Mouse (Mus musculus) MEL (cell line): Measurements from ENCODE around the gene Duoxa2. TPM values are rescaled to one million over a fixed set of nuclear protein-coding genes. Genes with fewer than 3 reads are reported as not detected.

Experiments
- DNase-seq: peaks from one replicate; pipeline ENCODE4 v3.0.0; 2011; ENCODE audit warnings: low read depth, low spot score
- H3K27ac ChIP-seq: 2 replicates; pipeline ENCODE4 v1.5.1; 2012; ENCODE audit warnings: low read depth, mild to moderate bottlenecking, control low read depth, low read length, moderate library complexity; ENCODE audit not compliant: control insufficient read depth
- H3K27me3 ChIP-seq, 2 experiments: fragments of 150-350 bp in 1 of 2; sonication (generic) in 1 of 2; 2 replicates each; pipeline ENCODE4 v1.6.1; 2012; ENCODE audit warnings: low read length in 2 of 2, mild to moderate bottlenecking in 2 of 2, improper control_type of control experiment in 1 of 2, moderate library complexity in 1 of 2; ENCODE audit not compliant: insufficient read depth in 2 of 2, control insufficient read depth in 1 of 2
- H3K36me3 ChIP-seq, 2 experiments: 2 replicates each; pipeline ENCODE4 v1.6.1; 2012 to 2014; ENCODE audit warnings: low read length in 2 of 2, improper control_type of control experiment in 1 of 2, inconsistent platforms in 1 of 2, mild to moderate bottlenecking in 1 of 2; ENCODE audit not compliant: insufficient read depth in 2 of 2, control insufficient read depth in 1 of 2
- H3K4me1 ChIP-seq, 2 experiments: fragments of 150-350 bp in 1 of 2; sonication (generic) in 1 of 2; 2 replicates each; pipeline ENCODE4 v1.6.1; 2012; ENCODE audit warnings: low read length in 2 of 2, improper control_type of control experiment in 1 of 2, mild to moderate bottlenecking in 1 of 2; ENCODE audit not compliant: insufficient read depth in 2 of 2, control insufficient read depth in 1 of 2
- H3K4me3 ChIP-seq, 2 experiments: fragments of 150-350 bp in 1 of 2; sonication (generic) in 1 of 2; 2 replicates each; pipeline ENCODE4 v1.5.1; 2012; ENCODE audit warnings: low read depth in 2 of 2, low read length in 2 of 2, mild to moderate bottlenecking in 2 of 2, moderate library complexity in 2 of 2, control low read depth in 1 of 2, improper control_type of control experiment in 1 of 2; ENCODE audit not compliant: control insufficient read depth in 1 of 2, insufficient read depth in 1 of 2
- H3K79me2 ChIP-seq: 2 replicates; pipeline ENCODE4 v1.6.1; 2012; ENCODE audit warnings: mild to moderate bottlenecking, low read length, moderate library complexity; ENCODE audit not compliant: control insufficient read depth, poor library complexity, insufficient read depth
- H3K9ac ChIP-seq: 2 replicates; pipeline ENCODE4 v1.6.1; 2012; ENCODE audit warnings: low read depth, mild to moderate bottlenecking, control low read depth, low read length, moderate library complexity; ENCODE audit not compliant: control insufficient read depth, poor library complexity, severe bottlenecking
- H3K9me3 ChIP-seq: fragments of 150-350 bp; sonication (generic); replicated peaks from 2 replicates; pipeline ENCODE4 v1.6.1; 2012; ENCODE audit warnings: mild to moderate bottlenecking, low read length, improper control_type of control experiment, moderate library complexity; ENCODE audit not compliant: insufficient read depth
- CHD1 ChIP-seq: IDR thresholded peaks from 2 replicates; pipeline ENCODE4 v1.6.1; 2012; ENCODE audit warnings: low read depth, mild to moderate bottlenecking, inconsistent platforms, low read length, improper control_type of control experiment
- CHD2 ChIP-seq: IDR thresholded peaks from 2 replicates; pipeline ENCODE4 v1.6.1; 2011; ENCODE audit warnings: low read length, improper control_type of control experiment
- ETS1 ChIP-seq: IDR thresholded peaks from 2 replicates; pipeline ENCODE4 v1.6.1; 2012; ENCODE audit warnings: low read depth, mild to moderate bottlenecking, inconsistent platforms, low read length, improper control_type of control experiment, moderate library complexity
- HCFC1 ChIP-seq: IDR thresholded peaks from 2 replicates; pipeline ENCODE4 v1.6.1; 2012; ENCODE audit warnings: low read depth, mild to moderate bottlenecking, inconsistent platforms, low read length, improper control_type of control experiment, moderate library complexity
- MAZ ChIP-seq: IDR thresholded peaks from 2 replicates; pipeline ENCODE4 v1.6.1; 2012; ENCODE audit warnings: low read depth, mild to moderate bottlenecking, inconsistent platforms, low read length, improper control_type of control experiment
- MEF2A ChIP-seq: IDR thresholded peaks from 2 replicates; pipeline ENCODE4 v1.6.1; 2014; ENCODE audit warnings: low read depth, mild to moderate bottlenecking, inconsistent platforms, low read length, improper control_type of control experiment; ENCODE audit not compliant: poor library complexity, insufficient replicate concordance, severe bottlenecking; ENCODE audit errors: extremely low read depth
- MXI1 ChIP-seq: IDR thresholded peaks from 2 replicates; pipeline ENCODE4 v1.6.1; 2011; ENCODE audit warnings: mild to moderate bottlenecking, low read depth, low read length, improper control_type of control experiment
- MYB ChIP-seq: IDR thresholded peaks from 2 replicates; pipeline ENCODE4 v1.6.1; 2011; ENCODE audit warnings: mild to moderate bottlenecking, low read depth, low read length, improper control_type of control experiment
- MYC ChIP-seq: IDR thresholded peaks from 2 replicates; pipeline ENCODE4 v1.6.1; 2011; ENCODE audit warnings: low read depth, mild to moderate bottlenecking, low read length, improper control_type of control experiment, moderate library complexity
- NELFE ChIP-seq: IDR thresholded peaks from 2 replicates; pipeline ENCODE4 v1.6.1; 2011; ENCODE audit warnings: low read depth, low read length, improper control_type of control experiment
- POLR2AphosphoS2 ChIP-seq: IDR thresholded peaks from 2 replicates; pipeline ENCODE4 v1.6.1; 2011; ENCODE audit warnings: low read length, improper control_type of control experiment
- RCOR1 ChIP-seq: IDR thresholded peaks from 2 replicates; pipeline ENCODE4 v1.6.1; 2012; ENCODE audit warnings: low read depth, mild to moderate bottlenecking, inconsistent platforms, low read length, improper control_type of control experiment
- SMC3 ChIP-seq: IDR thresholded peaks from 2 replicates; pipeline ENCODE4 v1.6.1; 2011; ENCODE audit warnings: low read depth, low read length, improper control_type of control experiment
- TAL1 ChIP-seq: IDR thresholded peaks from 2 replicates; pipeline ENCODE4 v1.6.1; 2012; ENCODE audit warnings: mild to moderate bottlenecking, inconsistent platforms, low read length, moderate library complexity, mixed read lengths
- TCF12 ChIP-seq: IDR thresholded peaks from 2 replicates; pipeline ENCODE4 v1.6.1; 2014; ENCODE audit warnings: low read depth, mild to moderate bottlenecking, inconsistent platforms, low read length, improper control_type of control experiment, moderate library complexity
- USF1 ChIP-seq: IDR thresholded peaks from 2 replicates; pipeline ENCODE4 v1.6.1; 2014; ENCODE audit warnings: low read depth, mild to moderate bottlenecking, inconsistent platforms, low read length, improper control_type of control experiment, moderate library complexity
- USF2 ChIP-seq, 2 experiments: IDR thresholded peaks; 2 replicates each; pipeline ENCODE4 v1.6.1; 2011 to 2012; ENCODE audit warnings: improper control_type of control experiment in 2 of 2, low read length in 2 of 2, borderline replicate concordance in 1 of 2, inconsistent platforms in 1 of 2, low read depth in 1 of 2, mild to moderate bottlenecking in 1 of 2; ENCODE audit not compliant: insufficient read depth in 1 of 2
- ZC3H11A ChIP-seq: IDR thresholded peaks from 2 replicates; pipeline ENCODE4 v1.6.1; 2012; ENCODE audit warnings: low read depth, mild to moderate bottlenecking, inconsistent platforms, low read length, improper control_type of control experiment
- ZNF384 ChIP-seq: IDR thresholded peaks from 2 replicates; pipeline ENCODE4 v1.6.1; 2012; ENCODE audit warnings: low read depth, mild to moderate bottlenecking, inconsistent platforms, low read length, improper control_type of control experiment
- polyA plus RNA-seq, 2 experiments: library from polyadenylated mRNA; stranded (reverse) in 1 of 2; unstranded in 1 of 2; fragments of >175 nt in 1 of 2; fragments of >200 nt in 1 of 2; gene quantifications; 2 replicates each; pipeline versions ENCODE4 v1.2.1 to v1.2.4; 2012; ENCODE audit warnings: low replicate concordance in 2 of 2, low read depth in 1 of 2; ENCODE audit not compliant: insufficient read length in 2 of 2, insufficient read depth in 1 of 2, missing spikeins in 1 of 2
- total RNA-seq: library from RNA; depleted of rRNA; stranded (reverse); fragments of 300-350 nt; gene quantifications from 2 replicates; pipeline ENCODE4 v1.2.3, GENCODE M21; 2012

Gene Duoxa2
- total and polyA plus RNA-seq, 3 experiments, result not detected

DNA sequence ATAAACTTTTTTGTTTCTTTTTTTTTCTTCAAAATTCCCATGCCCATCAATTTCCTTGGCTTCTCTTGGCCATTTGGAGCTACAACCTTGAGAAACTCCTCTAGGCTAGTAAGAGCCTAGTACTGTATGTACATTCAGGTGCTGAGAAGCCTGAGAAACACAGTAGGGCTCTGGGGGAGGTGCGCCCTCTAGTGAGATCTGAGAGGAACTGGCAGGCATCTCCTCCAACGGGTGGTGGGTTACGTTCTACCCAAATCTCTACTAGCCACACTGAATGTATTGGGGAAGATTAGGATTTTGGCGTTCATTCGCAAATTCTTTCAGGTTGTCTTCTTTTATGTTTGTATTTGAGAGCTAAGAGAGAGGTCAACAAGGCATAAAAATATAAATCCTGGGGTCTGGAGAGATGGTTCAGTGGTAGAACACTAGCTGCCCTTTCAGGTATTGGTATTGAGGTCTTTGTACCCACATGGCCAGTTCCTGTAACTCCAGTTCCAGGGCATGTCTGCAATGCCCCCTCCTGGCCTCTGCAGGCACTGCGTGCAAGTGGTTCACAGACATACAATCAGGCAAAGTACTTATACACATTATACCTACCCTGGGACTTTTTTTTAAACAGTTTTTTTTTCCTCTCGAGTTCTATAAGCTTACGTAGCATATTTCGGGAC is 4.0 kb downstream of the Duoxa2 start (continued):
- TF ChIP-seq RCOR1 (no peak), HCFC1 (no peak), MXI1 (peak; percentile 65), CHD2 (no peak), ZC3H11A (peak; percentile 84), SMC3 (peak; percentile 91), ZNF384 (no peak), MEF2A (no peak), USF1 (no peak)

DNA sequence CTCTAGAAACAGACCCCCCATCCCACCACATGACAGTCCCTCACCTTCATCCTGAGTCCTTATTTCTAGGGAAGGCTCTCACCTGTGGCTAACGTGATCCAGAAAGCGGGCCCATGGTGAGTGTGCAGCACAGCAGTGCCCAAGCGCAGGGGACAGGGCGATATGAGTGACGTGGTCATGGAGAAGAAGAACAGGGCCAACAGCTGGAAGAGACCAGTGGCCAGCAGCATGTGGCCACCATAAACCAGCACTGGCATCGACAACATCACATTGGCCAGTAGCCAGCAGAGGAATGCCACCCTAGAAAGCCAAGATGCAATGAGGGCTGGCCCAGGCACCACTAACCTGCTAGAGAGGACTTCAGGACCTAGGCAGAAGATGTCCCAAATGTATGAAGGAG is 5.8 kb downstream of the Duoxa2 start:
- TF ChIP-seq HCFC1 (no peak), MYB (no peak), TAL1 (no peak), MXI1 (no peak), MAZ (no peak), NELFE (no peak), USF2 (IDR thresholded peaks at IDR 0.05; ENCODE audit: borderline replicate concordance in 1 of 2, insufficient read depth in 1 of 2, low read depth in 1 of 2, low read length in 2 of 2) (no peak), MYC (no peak), TCF12 (no peak), ZNF384 (no peak), POLR2AphosphoS2 (no peak), RCOR1 (no peak), ETS1 (no peak), CHD2 (no peak), CHD1 (no peak)
- H3K9ac ChIP-seq, result no peak overlapping the region
- no peak overlapping the region for H3K4me3 ChIP-seq
- no peaks in the 10 kb centered on the region for H3K79me2 ChIP-seq
- no peaks in the 10 kb centered on the region for H3K4me1 ChIP-seq
- H3K27me3 ChIP-seq, result peaks cover 0 to 5% of the 10 kb centered on the region in 2 experiments; a peak in 3 of 4 replicates
- no peaks in the 10 kb centered on the region; the same call in 1 of the 2 replicates for H3K9me3 ChIP-seq
- H3K36me3 ChIP-seq, result no peaks in the 10 kb centered on the region
- H3K27ac ChIP-seq, result no peak overlapping the region
- no peak for DNase-seq
